Mouse (Mus musculus) liver, embryonic 14.5 days (tissue): ENCODE measurements around the gene Pafah1b1.

Source experiments
- CTCF ChIP-seq: IDR thresholded peaks from 2 replicates; pipeline ENCODE4 v1.5.1; 2016; ENCODE audit warnings: antibody characterized with exemption, low read depth, control low read depth
- EP300 ChIP-seq: IDR thresholded peaks from 2 replicates; pipeline ENCODE4 v1.6.1; 2016; ENCODE audit warnings: antibody characterized with exemption, low read depth

- TF ChIP-seq EP300 (no peak), CTCF (no peak)
Observed at GRCm38 (mm10) chr11:74708781-74709180, 15.7 kb downstream of the Pafah1b1 start.
